Mouse (Mus musculus): ENCODE measurements at regions not wholly inside any gene's neighbourhood (a gene's known extent, or its start where the extent isn't known, plus 50 kb on each side); places are given as distances from the start of the nearest gene placed in this dataset.

- no peak for DNase-seq (ENCODE audit: low spot score)
Observed at GRCm38 (mm10) chr1:154995778-154996390, 103.6 kb downstream of the Ier5 start.

GRCm38 (mm10) chr1:154993927-154994856 lies 105.2 kb downstream of the Ier5 start:
- DNase-seq (ENCODE audit: low spot score) = no peak

GRCm38 (mm10) chr1:154983325-154983724 lies 99.0 kb upstream of the Cacna1e start:
- no peak for DNase-seq (ENCODE audit: low spot score)

DNA sequence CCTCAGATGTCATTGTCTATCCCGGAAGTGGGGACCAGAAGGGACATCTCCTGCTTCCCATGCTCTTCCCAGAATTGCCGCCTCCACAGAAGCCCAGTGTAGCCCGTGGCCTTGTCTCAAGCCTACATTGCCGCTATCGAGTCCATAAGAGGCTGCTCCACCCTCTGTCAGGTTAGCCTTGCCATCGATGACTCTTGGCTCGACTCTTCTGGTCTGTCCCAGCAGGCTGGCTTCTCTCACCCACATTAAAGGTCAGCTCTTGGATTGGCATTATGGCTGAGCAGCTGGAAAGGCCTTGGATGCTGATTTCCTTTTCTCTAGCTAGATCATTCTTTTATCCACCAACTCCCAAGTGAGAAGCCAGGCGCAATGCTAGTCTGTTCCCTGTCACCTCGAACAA lies 98.5 kb upstream of the Cacna1e start:
- no peak for DNase-seq (ENCODE audit: low spot score)

- no peak for DNase-seq (ENCODE audit: low spot score)
Observed at GRCm38 (mm10) chr1:154981687-154982086, 97.4 kb upstream of the Cacna1e start.

GRCm38 (mm10) chr1:154975732-154976131 lies 91.4 kb upstream of the Cacna1e start:
- DNase-seq (ENCODE audit: low spot score) = no peak

DNA sequence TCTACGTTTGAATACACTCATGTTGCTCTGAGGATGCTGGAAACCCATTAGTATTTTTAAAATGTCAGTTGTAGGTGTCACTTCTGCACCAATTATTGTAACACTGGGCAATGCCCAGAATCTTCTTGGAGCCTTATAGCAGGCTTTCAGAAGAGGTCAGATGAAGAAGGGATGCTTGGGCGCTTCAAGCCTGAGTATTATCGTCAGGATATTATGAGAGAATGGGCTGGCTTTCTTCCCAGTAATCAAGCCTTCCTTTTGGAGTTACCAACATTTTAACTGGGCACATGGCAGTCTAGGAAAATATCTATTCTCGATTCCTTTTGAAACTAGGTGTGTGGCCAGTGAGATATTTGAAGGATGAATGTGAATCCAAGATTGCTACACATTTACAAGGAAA lies 77.0 kb upstream of the Cacna1e start:
- no peak for DNase-seq (ENCODE audit: low spot score)

- no peak for DNase-seq (ENCODE audit: low spot score)
Observed at GRCm38 (mm10) chr1:154956625-154957031, 72.3 kb upstream of the Cacna1e start.

GRCm38 (mm10) chr1:154952679-154953078 lies 68.4 kb upstream of the Cacna1e start:
- no peak for DNase-seq (ENCODE audit: low spot score)
